Mouse (Mus musculus) CH12.LX (cell line): ENCODE results near the gene Tigd2. TPM values are rescaled to one million over a fixed set of nuclear protein-coding genes. Genes with fewer than 3 reads are reported as not detected.
A peak's percentile ranks its signal among the peaks of the same experiment; 100 is the strongest.

ENCODE experiments used
- DNase-seq: peaks from one replicate; pipeline ENCODE4 v3.0.0-alpha.2; 2013; ENCODE audit errors: extremely low read depth
- H3K27ac ChIP-seq: 2 replicates; pipeline ENCODE4 v1.5.1; 2012; ENCODE audit warnings: low read depth, mild to moderate bottlenecking, control low read depth, moderate library complexity; ENCODE audit not compliant: insufficient read depth
- H3K27me3 ChIP-seq: replicated peaks from 2 replicates; pipeline ENCODE3; 2012; ENCODE audit warnings: inconsistent platforms
- H3K36me3 ChIP-seq, 2 experiments: replicated peaks in 1 of 2; 2 replicates each; pipeline versions ENCODE3 to v1.6.1; 2012; ENCODE audit warnings: inconsistent platforms in 1 of 2, low read length in 1 of 2, mild to moderate bottlenecking in 1 of 2, mixed read lengths in 1 of 2, moderate library complexity in 1 of 2; ENCODE audit not compliant: control insufficient read depth in 1 of 2, insufficient read depth in 1 of 2
- H3K4me1 ChIP-seq, 2 experiments: 2 replicates each; pipeline ENCODE4 v1.6.1; 2012; ENCODE audit warnings: inconsistent platforms in 1 of 2, moderate library complexity in 1 of 2; ENCODE audit not compliant: insufficient read depth in 2 of 2, control insufficient read depth in 1 of 2
- H3K4me2 ChIP-seq: 2 replicates; pipeline ENCODE4 v1.6.1; 2012; ENCODE audit warnings: low read depth, mild to moderate bottlenecking, control low read depth; ENCODE audit not compliant: poor library complexity, insufficient read depth, severe bottlenecking
- H3K4me3 ChIP-seq, 3 experiments: fragments of 150-350 bp in 1 of 3; sonication (generic) in 1 of 3; replicated peaks in 1 of 3; 2 replicates each; pipeline versions ENCODE3 to v1.5.1; 2011 to 2012; ENCODE audit warnings: low read depth in 2 of 3, low read length in 2 of 3, mild to moderate bottlenecking in 2 of 3, moderate library complexity in 2 of 3, control low read depth in 1 of 3, improper control_type of control experiment in 1 of 3, inconsistent platforms in 1 of 3, mixed read lengths in 1 of 3; ENCODE audit not compliant: poor library complexity in 1 of 3
- H3K79me2 ChIP-seq: replicated peaks from 2 replicates; pipeline ENCODE4 v1.6.1; 2012; ENCODE audit warnings: mild to moderate bottlenecking, moderate library complexity; ENCODE audit not compliant: control insufficient read depth, poor library complexity, insufficient read depth, severe bottlenecking; ENCODE audit errors: extremely low read depth
- H3K9ac ChIP-seq: 2 replicates; pipeline ENCODE4 v1.6.1; 2012; ENCODE audit warnings: low read depth, mild to moderate bottlenecking, control low read depth, moderate library complexity; ENCODE audit not compliant: insufficient read depth
- H3K9me3 ChIP-seq: replicated peaks from 2 replicates; pipeline ENCODE3; 2012; ENCODE audit warnings: low read length, inconsistent platforms, mixed read lengths
- BHLHE40 ChIP-seq: IDR thresholded peaks from 2 replicates; pipeline ENCODE4 v1.6.1; 2011; ENCODE audit warnings: mild to moderate bottlenecking, low read depth, low read length, improper control_type of control experiment
- CHD1 ChIP-seq: IDR thresholded peaks from 2 replicates; pipeline ENCODE4 v1.6.1; 2012; ENCODE audit warnings: low read depth, low read length, improper control_type of control experiment, inconsistent platforms
- CHD2 ChIP-seq: IDR thresholded peaks from 2 replicates; pipeline ENCODE4 v1.6.1; 2011; ENCODE audit warnings: low read length, improper control_type of control experiment
- CTCF ChIP-seq, 2 experiments: IDR thresholded peaks in 1 of 2; conservative IDR thresholded peaks in 1 of 2; 2 replicates each; pipeline ENCODE4 v1.5.1; 2011 to 2012; ENCODE audit warnings: low read depth in 2 of 2, low read length in 2 of 2, improper control_type of control experiment in 1 of 2, inconsistent platforms in 1 of 2, mild to moderate bottlenecking in 1 of 2, moderate library complexity in 1 of 2
- ELF1 ChIP-seq: IDR thresholded peaks from 2 replicates; pipeline ENCODE4 v1.6.1; 2014; ENCODE audit warnings: low read depth, mild to moderate bottlenecking, inconsistent platforms, low read length, improper control_type of control experiment
- EP300 ChIP-seq: IDR thresholded peaks from 2 replicates; pipeline ENCODE4 v1.6.1; 2011; ENCODE audit warnings: low read length, improper control_type of control experiment
- ETS1 ChIP-seq: conservative IDR thresholded peaks from 2 replicates; pipeline ENCODE4 v1.6.1; 2012; ENCODE audit warnings: low read depth, mild to moderate bottlenecking, inconsistent platforms, low read length, improper control_type of control experiment, moderate library complexity
- GABPA ChIP-seq: IDR thresholded peaks from 2 replicates; pipeline ENCODE4 v1.6.1; 2012; ENCODE audit warnings: low read depth, low read length, improper control_type of control experiment, inconsistent platforms; ENCODE audit not compliant: insufficient replicate concordance
- HCFC1 ChIP-seq: IDR thresholded peaks from 2 replicates; pipeline ENCODE4 v1.6.1; 2012; ENCODE audit warnings: low read depth, mild to moderate bottlenecking, inconsistent platforms, low read length, improper control_type of control experiment
- IRF4 ChIP-seq: IDR thresholded peaks from 2 replicates; pipeline ENCODE4 v1.6.1; 2014; ENCODE audit warnings: low read depth, mild to moderate bottlenecking, inconsistent platforms, low read length, improper control_type of control experiment
- MAFK ChIP-seq: IDR thresholded peaks from 2 replicates; pipeline ENCODE4 v1.6.1; 2011; ENCODE audit warnings: low read length, improper control_type of control experiment; ENCODE audit not compliant: insufficient replicate concordance
- MAX ChIP-seq: IDR thresholded peaks from 2 replicates; pipeline ENCODE4 v1.6.1; 2011; ENCODE audit warnings: low read length, improper control_type of control experiment
- MAZ ChIP-seq: IDR thresholded peaks from 2 replicates; pipeline ENCODE4 v1.6.1; 2012; ENCODE audit warnings: low read depth, mild to moderate bottlenecking, inconsistent platforms, low read length, improper control_type of control experiment, moderate library complexity
- MEF2A ChIP-seq: IDR thresholded peaks from 2 replicates; pipeline ENCODE4 v1.6.1; 2014; ENCODE audit warnings: low read depth, mild to moderate bottlenecking, inconsistent platforms, low read length, improper control_type of control experiment, borderline replicate concordance
- MXI1 ChIP-seq: IDR thresholded peaks from 2 replicates; pipeline ENCODE4 v1.6.1; 2011; ENCODE audit warnings: mild to moderate bottlenecking, low read depth, low read length, improper control_type of control experiment
- MYC ChIP-seq: IDR thresholded peaks from 2 replicates; pipeline ENCODE4 v1.6.1; 2011; ENCODE audit warnings: low read depth, mild to moderate bottlenecking, improper control_type of control experiment, low read length
- NELFE ChIP-seq: IDR thresholded peaks from 2 replicates; pipeline ENCODE4 v1.6.1; 2011; ENCODE audit warnings: low read depth, low read length, improper control_type of control experiment
- NRF1 ChIP-seq: IDR thresholded peaks from 2 replicates; pipeline ENCODE4 v1.6.1; 2014; ENCODE audit warnings: low read depth, mild to moderate bottlenecking, inconsistent platforms, low read length, improper control_type of control experiment, moderate library complexity
- POLR2A ChIP-seq: IDR thresholded peaks from 2 replicates; pipeline ENCODE4 v1.6.1; 2011; ENCODE audit warnings: low read depth, mild to moderate bottlenecking, improper control_type of control experiment, low read length
- POLR2AphosphoS2 ChIP-seq: IDR thresholded peaks from 2 replicates; pipeline ENCODE4 v1.6.1; 2011; ENCODE audit warnings: low read depth, low read length, improper control_type of control experiment
- RAD21 ChIP-seq: IDR thresholded peaks from 2 replicates; pipeline ENCODE4 v1.6.1; 2011; ENCODE audit warnings: low read depth, mild to moderate bottlenecking, low read length, improper control_type of control experiment, moderate library complexity
- RCOR1 ChIP-seq: conservative IDR thresholded peaks from 2 replicates; pipeline ENCODE4 v1.6.1; 2012; ENCODE audit warnings: low read depth, mild to moderate bottlenecking, inconsistent platforms, low read length, improper control_type of control experiment
- SIN3A ChIP-seq: IDR thresholded peaks from 2 replicates; pipeline ENCODE4 v1.6.1; 2012; ENCODE audit warnings: low read length, improper control_type of control experiment, inconsistent platforms
- SMC3 ChIP-seq: IDR thresholded peaks from 2 replicates; pipeline ENCODE4 v1.6.1; 2011; ENCODE audit warnings: low read depth, low read length, improper control_type of control experiment
- TBP ChIP-seq: conservative IDR thresholded peaks from 2 replicates; pipeline ENCODE4 v1.6.1; 2011; ENCODE audit warnings: low read depth, low read length, improper control_type of control experiment
- TCF12 ChIP-seq: IDR thresholded peaks from 2 replicates; pipeline ENCODE4 v1.6.1; 2014; ENCODE audit warnings: low read depth, mild to moderate bottlenecking, inconsistent platforms, low read length, improper control_type of control experiment
- USF1 ChIP-seq: IDR thresholded peaks from 2 replicates; pipeline ENCODE4 v1.6.1; 2014; ENCODE audit warnings: low read depth, mild to moderate bottlenecking, inconsistent platforms, low read length, improper control_type of control experiment
- USF2 ChIP-seq: conservative IDR thresholded peaks from 2 replicates; pipeline ENCODE4 v1.6.1; 2011; ENCODE audit warnings: low read depth, low read length, improper control_type of control experiment
- ZC3H11A ChIP-seq: IDR thresholded peaks from 2 replicates; pipeline ENCODE4 v1.6.1; 2012; ENCODE audit warnings: low read depth, mild to moderate bottlenecking, inconsistent platforms, low read length, improper control_type of control experiment
- ZKSCAN1 ChIP-seq: IDR thresholded peaks from 2 replicates; pipeline ENCODE4 v1.6.1; 2012; ENCODE audit warnings: low read depth, inconsistent platforms, low read length, improper control_type of control experiment, borderline replicate concordance
- ZMIZ1 ChIP-seq: IDR thresholded peaks from 2 replicates; pipeline ENCODE4 v1.6.1; 2012; ENCODE audit warnings: low read depth, mild to moderate bottlenecking, inconsistent platforms, low read length, improper control_type of control experiment
- ZNF384 ChIP-seq: IDR thresholded peaks from 2 replicates; pipeline ENCODE4 v1.6.1; 2012; ENCODE audit warnings: low read depth, low read length, improper control_type of control experiment, inconsistent platforms
- dilution Hi-C: fragments of 300-500 bp; cut with MboI; formaldehyde crosslinking; loops from 2 replicates; pipeline ENCODE4 v1.14.3; 2020; ENCODE audit warnings: low sequenced_read_pairs; ENCODE audit not compliant: extremely low pct_unique_long_range_greater_than_20kb, extremely low pct_ligation_motif_present
- in situ Hi-C: fragments of 300-500 bp; cut with MboI; formaldehyde crosslinking; loops from 3 replicates; pipeline ENCODE4 v1.14.3; 2019; ENCODE audit warnings: low sequenced_read_pairs, low pct_ligation_motif_present, low pct_unique_long_range_greater_than_20kb, mixed read lengths
- polyA plus RNA-seq: library from polyadenylated mRNA; unstranded; fragments of >175 nt; gene quantifications from 2 replicates; pipeline ENCODE4 v1.2.1, GENCODE M21; 2012; ENCODE audit warnings: low read depth; ENCODE audit not compliant: insufficient read length
- total RNA-seq, 2 experiments: library from RNA; depleted of rRNA; stranded (reverse); fragments of 300-350 nt in 1 of 2; fragments of >200 nt in 1 of 2; gene quantifications; 2 replicates each; pipeline ENCODE4 v1.2.3; 2012 to 2014

Gene Tigd2
- total and polyA plus RNA-seq, 3 experiments: 11.0 to 25.2 (median 12.6) TPM

- peaks cover 2% of the 10 kb centered on the region; the same call in 1 of the 2 replicates for H3K79me2 ChIP-seq
- no peak overlapping the region for H3K4me2 ChIP-seq
- H3K4me1 ChIP-seq: peaks cover 0 to 12% of the 10 kb centered on the region in 2 experiments; a peak in 2 of 4 replicates
- peaks cover 0 to 15% of the 10 kb centered on the region in 2 experiments for H3K36me3 ChIP-seq
- no peak overlapping the region for H3K4me3 ChIP-seq
- H3K9ac ChIP-seq: no peak overlapping the region
- TF ChIP-seq MYC: no peak
- TF ChIP-seq ETS1: no peak
- no peak for TF ChIP-seq CHD1
- no peak for TF ChIP-seq MAZ
- no peak for TF ChIP-seq GABPA
- no peak for TF ChIP-seq BHLHE40
- TF ChIP-seq USF1: no peak
- no peak for TF ChIP-seq MEF2A
- TF ChIP-seq RAD21: no peak
- TF ChIP-seq ZMIZ1: no peak
- TF ChIP-seq IRF4: no peak
- TF ChIP-seq TBP: no peak
- no peak for TF ChIP-seq CHD2
- TF ChIP-seq USF2: no peak
- no peak for TF ChIP-seq POLR2AphosphoS2
- TF ChIP-seq POLR2A: no peak
- no peak for TF ChIP-seq TCF12
- no peak for TF ChIP-seq SIN3A
- in situ Hi-C loops: no loop called here
- no peak overlapping the region for H3K27ac ChIP-seq
- dilution Hi-C loops: no loop called here
- H3K9me3 ChIP-seq: no peaks in the 10 kb centered on the region
- DNase-seq: no peak
- H3K27me3 ChIP-seq: no peaks in the 10 kb centered on the region
Observed at GRCm38 (mm10) chr6:59207561-59207960, 1.1 kb upstream of the Tigd2 start.

GRCm38 (mm10) chr6:59209299-59209707 is 633 bp downstream of the Tigd2 start:
- in situ Hi-C loops (no loop called here), dilution Hi-C loops (no loop called here)
- H3K4me3 ChIP-seq: peak overlapping the region; percentile 79 to 88 (median 82)
- DNase-seq: peak; percentile 47
- peaks cover 0 to 17% of the 10 kb centered on the region in 2 experiments for H3K36me3 ChIP-seq
- no peaks in the 10 kb centered on the region for H3K27me3 ChIP-seq
- H3K9me3 ChIP-seq: no peaks in the 10 kb centered on the region
- no peak overlapping the region for H3K27ac ChIP-seq
- peaks cover 2% of the 10 kb centered on the region; the same call in 1 of the 2 replicates for H3K79me2 ChIP-seq
- peak overlapping the region; percentile 39 for H3K4me2 ChIP-seq
- peak overlapping the region; percentile 65 for H3K9ac ChIP-seq
- TF ChIP-seq MAX (0 out of 2 replicates have a peak, but pooled peaks have one; percentile 48), RCOR1 (no peak), BHLHE40 (no peak), HCFC1 (0 out of 2 replicates have a peak, but pooled peaks have one; percentile 0), NELFE (no peak), EP300 (peak; percentile 35; the same call in 1 of the 2 replicates), USF1 (no peak), MXI1 (no peak), ZNF384 (no peak), ZKSCAN1 (no peak), SMC3 (no peak), SIN3A (no peak), CTCF (conservative IDR thresholded peaks at IDR 0.05 in 1 of 2, IDR thresholded peaks at IDR 0.05 in 1 of 2; ENCODE audit: low read depth in 2 of 2, low read length in 2 of 2) (no peak), USF2 (no peak; the same call in 1 of the 2 replicates), ELF1 (no peak), ZC3H11A (no peak), CHD2 (no peak), POLR2A (no peak), NRF1 (no peak), MAFK (no peak)
- H3K4me1 ChIP-seq: peaks cover 0 to 12% of the 10 kb centered on the region in 2 experiments; a peak in 2 of 4 replicates
